Mouse (Mus musculus) CD8-positive naive resting alpha-beta T cell, adult 57 days (primary cell): ENCODE results near the gene Car15. TPM values are rescaled to one million over a fixed set of nuclear protein-coding genes. Genes with fewer than 3 reads are reported as not detected.

Experiments
- total RNA-seq: library from RNA; stranded (reverse); gene quantifications from one replicate; pipeline ENCODE4 v1.2.4, GENCODE M21; 2023

Gene Car15
- 12.4 TPM for total RNA-seq

DNA sequence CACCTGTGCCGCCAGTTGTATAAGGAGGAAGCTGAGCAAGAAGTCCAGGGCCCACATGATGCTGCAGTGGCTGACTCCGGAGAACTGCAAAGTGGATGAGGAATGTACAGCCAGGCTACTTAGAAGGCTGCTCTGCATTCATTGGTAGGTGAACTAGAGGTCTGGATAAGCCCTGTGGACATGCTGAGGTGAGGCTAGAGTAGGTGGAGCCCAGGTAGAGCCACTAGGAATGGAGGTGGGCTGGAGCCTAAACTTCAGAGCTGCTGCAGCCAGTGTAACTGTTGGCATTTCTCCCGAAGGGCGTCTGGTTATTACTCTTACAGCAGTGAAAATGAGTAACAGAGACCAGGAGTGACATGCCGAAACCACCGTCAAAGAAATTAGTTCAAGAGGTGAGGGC is at the start of gene Car15:
Car15 (minus strand) TSS at position 314 of the 400 bp plus-strand sequence.

DNA sequence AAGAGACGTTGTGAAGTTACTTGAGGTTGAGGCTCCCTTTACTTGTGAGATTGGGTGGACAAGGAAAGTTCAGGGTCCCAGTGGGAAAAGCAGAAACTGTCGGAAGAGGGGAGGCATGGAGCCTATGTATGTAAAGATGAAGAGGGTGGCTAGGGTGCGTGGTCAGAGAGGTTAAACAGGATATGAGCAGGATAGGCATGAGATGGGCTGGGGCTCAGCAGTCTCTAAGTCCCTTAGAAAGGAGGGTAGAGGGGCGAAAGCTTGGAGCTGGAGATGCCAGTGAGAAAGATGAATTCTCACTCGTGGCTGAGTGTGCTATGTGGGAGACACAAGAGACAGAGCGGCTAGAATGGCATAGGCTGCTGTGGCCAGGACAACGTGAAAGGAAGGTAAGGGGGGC is 5.3 kb downstream of the Car15 start, which contains the start of gene B830017H08Rik:
B830017H08Rik (plus strand) TSS at position 301 of the 400 bp plus-strand sequence.

DNA sequence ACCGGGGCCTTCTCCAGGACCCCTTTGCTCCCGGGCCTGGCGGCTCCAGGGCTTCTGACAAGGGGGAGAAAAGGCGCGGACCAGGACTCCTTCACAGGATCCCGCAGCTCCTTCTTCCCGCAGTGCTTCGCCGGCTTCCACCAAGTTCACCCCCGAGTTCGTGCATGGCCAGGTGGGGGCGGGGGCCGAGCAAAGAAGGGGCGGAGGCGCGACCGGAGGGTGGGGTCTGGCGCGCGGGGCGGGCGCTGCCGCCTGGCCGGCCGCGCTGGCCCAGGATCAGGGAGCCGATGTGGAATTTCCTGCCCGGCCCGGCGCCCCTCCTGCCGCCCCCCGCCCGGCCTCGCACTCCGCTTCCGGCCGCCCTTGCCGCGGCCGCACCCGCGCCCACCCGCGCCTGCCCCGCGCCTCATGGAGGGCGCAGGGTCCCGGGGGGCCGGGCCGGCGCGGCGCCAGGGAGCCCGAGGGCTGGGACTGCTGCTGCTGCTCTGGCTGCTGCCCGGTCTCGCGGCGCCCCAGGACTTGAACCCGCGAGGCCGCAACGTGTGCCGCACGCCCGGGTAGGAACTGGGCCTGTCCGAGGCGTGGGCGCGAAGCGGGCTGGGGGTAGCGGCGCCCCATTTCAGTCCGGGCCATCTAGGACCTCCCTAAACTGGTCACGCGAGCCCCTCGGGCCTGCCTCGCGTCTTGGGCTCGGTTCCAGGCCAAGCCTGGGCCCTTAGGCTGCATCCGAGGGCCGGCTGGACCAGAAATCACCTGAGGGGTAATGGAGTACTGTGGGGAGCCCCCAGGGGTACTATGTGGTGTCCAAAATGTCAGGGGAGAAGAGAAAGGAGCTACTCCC is 41.0 kb downstream of the Car15 start, which contains the start of gene Scarf2:
Scarf2 (plus strand) TSS at position 312 of the 841 bp plus-strand sequence.

Other genes starting within 250 kb of the Car15 start
- gene Smpd4, start 219.0 kb downstream of the Car15 start, total RNA-seq = 44.3 TPM
- gene Ccdc74a, start 191.9 kb downstream of the Car15 start, total RNA-seq = 0.89 TPM
- 166 TPM for gene Med15, start 105.5 kb downstream of the Car15 start, total RNA-seq
- gene Klhl22, start 78.7 kb downstream of the Car15 start, total RNA-seq = 26.3 TPM
- not detected for gene Scarf2, start 41.1 kb downstream of the Car15 start, total RNA-seq
- not detected for gene B830017H08Rik, start 5.2 kb downstream of the Car15 start, total RNA-seq
- 5.4 TPM for gene Gm20518, start 53.3 kb upstream of the Car15 start, total RNA-seq
- not detected for gene Tssk1, start 55.9 kb upstream of the Car15 start, total RNA-seq
- 59.0 TPM for gene Dgcr2, start 60.2 kb upstream of the Car15 start, total RNA-seq
- not detected for gene Tssk2, start 60.3 kb upstream of the Car15 start, total RNA-seq
- 69.0 TPM for gene Ess2, start 73.0 kb upstream of the Car15 start, total RNA-seq
- gene Gsc2, start 76.7 kb upstream of the Car15 start, total RNA-seq = not detected
- 16.6 TPM for gene Slc25a1, start 89.9 kb upstream of the Car15 start, total RNA-seq
- not detected for gene Vpreb2, start 142.1 kb upstream of the Car15 start, total RNA-seq
- gene Dgcr6, start 214.5 kb upstream of the Car15 start, total RNA-seq = 6.4 TPM